Mouse (Mus musculus): ENCODE results near the gene Fcf1. TPM values are rescaled to one million over a fixed set of nuclear protein-coding genes. Genes with fewer than 3 reads are reported as not detected.

Fcf1 gene
- polyA plus RNA-seq, 1 experiment: 179 TPM

DNA sequence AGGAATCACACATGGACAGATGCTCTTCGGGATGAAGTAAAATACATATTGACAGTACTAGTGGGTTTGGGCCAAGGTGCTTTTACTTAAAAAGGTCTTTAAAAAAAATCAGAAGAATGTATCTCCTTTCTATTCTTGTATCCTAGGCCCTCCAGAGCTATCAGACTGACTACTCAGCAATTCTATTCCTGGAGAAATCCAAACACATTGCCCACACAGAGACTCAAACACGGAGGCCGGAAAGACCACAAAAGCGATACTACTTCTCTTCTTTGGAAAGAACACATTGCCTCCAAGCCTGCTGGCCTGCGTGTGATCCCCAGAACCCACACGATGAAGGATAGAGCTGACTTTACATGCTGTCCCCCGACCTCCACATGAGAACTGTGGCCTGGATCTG is 31.6 kb upstream of the Fcf1 start:
- H3K27me3 ChIP-seq (ENCODE audit: control insufficient read depth, insufficient read depth, low read length, poor library complexity, severe bottlenecking): no peaks in the 10 kb centered on the region
- H3K9me3 ChIP-seq (replicated peaks; ENCODE audit: control insufficient read depth, insufficient read depth, low read length, poor library complexity, severe bottlenecking): no peaks in the 10 kb centered on the region
- H3K27ac ChIP-seq (ENCODE audit: insufficient read depth, low read length): no peak overlapping the region
- no peaks in the 10 kb centered on the region for H3K4me1 ChIP-seq (ENCODE audit: control insufficient read depth, insufficient read depth, low read length)
- TF ChIP-seq POLR2A (IDR thresholded peaks at IDR 0.05; ENCODE audit: insufficient read depth, low read length): no peak
- no peak for TF ChIP-seq EP300 (IDR thresholded peaks at IDR 0.05; ENCODE audit: insufficient read depth, low read depth, low read length)
- TF ChIP-seq CTCF (IDR thresholded peaks at IDR 0.05; ENCODE audit: low read depth, low read length): no peak
- no peak overlapping the region for H3K9ac ChIP-seq (ENCODE audit: low read depth, poor library complexity, severe bottlenecking)
- H3K4me3 ChIP-seq (ENCODE audit: low read depth, low read length): no peak overlapping the region
- no peaks in the 10 kb centered on the region for H3K36me3 ChIP-seq (ENCODE audit: control insufficient read depth, insufficient read depth, low read length, poor library complexity, severe bottlenecking)

DNA sequence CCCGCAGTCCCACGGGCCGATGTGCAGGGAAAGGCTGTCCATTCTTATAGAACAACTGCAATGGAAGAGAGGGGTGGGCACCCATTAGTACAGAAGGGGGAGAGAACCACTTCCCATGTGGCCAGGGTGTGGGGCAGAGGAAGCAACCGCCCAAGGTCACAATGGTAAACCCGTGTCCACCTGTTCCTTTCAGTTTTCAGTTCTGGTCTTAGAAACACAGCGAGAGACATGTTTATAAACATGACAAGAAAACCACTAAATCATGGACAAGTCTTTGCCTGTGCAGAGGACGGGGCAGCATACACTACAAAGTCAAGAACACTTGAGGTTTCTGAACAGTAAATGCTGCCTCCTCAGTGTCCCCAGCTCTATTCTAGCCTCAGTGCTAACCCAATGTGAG is 30.4 kb upstream of the Fcf1 start:
- H3K27me3 ChIP-seq (ENCODE audit: control insufficient read depth, insufficient read depth, low read length, poor library complexity, severe bottlenecking): no peaks in the 10 kb centered on the region
- TF ChIP-seq CTCF (IDR thresholded peaks at IDR 0.05; ENCODE audit: low read depth, low read length) (no peak), POLR2A (IDR thresholded peaks at IDR 0.05; ENCODE audit: insufficient read depth, low read length) (no peak), EP300 (IDR thresholded peaks at IDR 0.05; ENCODE audit: insufficient read depth, low read depth, low read length) (no peak)
- H3K9me3 ChIP-seq (replicated peaks; ENCODE audit: control insufficient read depth, insufficient read depth, low read length, poor library complexity, severe bottlenecking): no peaks in the 10 kb centered on the region
- H3K4me1 ChIP-seq (ENCODE audit: control insufficient read depth, insufficient read depth, low read length): no peaks in the 10 kb centered on the region
- no peaks in the 10 kb centered on the region for H3K36me3 ChIP-seq (ENCODE audit: control insufficient read depth, insufficient read depth, low read length, poor library complexity, severe bottlenecking)
- no peak overlapping the region for H3K27ac ChIP-seq (ENCODE audit: insufficient read depth, low read length)
- H3K9ac ChIP-seq (ENCODE audit: low read depth, poor library complexity, severe bottlenecking): no peak overlapping the region
- no peak overlapping the region for H3K4me3 ChIP-seq (ENCODE audit: low read depth, low read length)

- H3K36me3 ChIP-seq (ENCODE audit: control insufficient read depth, insufficient read depth, low read length, poor library complexity, severe bottlenecking): no peaks in the 10 kb centered on the region
- H3K9me3 ChIP-seq (replicated peaks; ENCODE audit: control insufficient read depth, insufficient read depth, low read length, poor library complexity, severe bottlenecking): no peaks in the 10 kb centered on the region
- H3K27ac ChIP-seq (ENCODE audit: insufficient read depth, low read length): no peak overlapping the region
- H3K4me1 ChIP-seq (ENCODE audit: control insufficient read depth, insufficient read depth, low read length): no peaks in the 10 kb centered on the region
- H3K9ac ChIP-seq (ENCODE audit: low read depth, poor library complexity, severe bottlenecking): no peak overlapping the region
- no peak overlapping the region for H3K4me3 ChIP-seq (ENCODE audit: low read depth, low read length)
- TF ChIP-seq CTCF (IDR thresholded peaks at IDR 0.05; ENCODE audit: low read depth, low read length): no peak
- TF ChIP-seq EP300 (IDR thresholded peaks at IDR 0.05; ENCODE audit: insufficient read depth, low read depth, low read length): no peak
- no peak for TF ChIP-seq POLR2A (IDR thresholded peaks at IDR 0.05; ENCODE audit: insufficient read depth, low read length)
- H3K27me3 ChIP-seq (ENCODE audit: control insufficient read depth, insufficient read depth, low read length, poor library complexity, severe bottlenecking): no peaks in the 10 kb centered on the region
These were observed 29.0 kb upstream of the Fcf1 start for GRCm38 (mm10) chr12:84941717-84942116.

DNA sequence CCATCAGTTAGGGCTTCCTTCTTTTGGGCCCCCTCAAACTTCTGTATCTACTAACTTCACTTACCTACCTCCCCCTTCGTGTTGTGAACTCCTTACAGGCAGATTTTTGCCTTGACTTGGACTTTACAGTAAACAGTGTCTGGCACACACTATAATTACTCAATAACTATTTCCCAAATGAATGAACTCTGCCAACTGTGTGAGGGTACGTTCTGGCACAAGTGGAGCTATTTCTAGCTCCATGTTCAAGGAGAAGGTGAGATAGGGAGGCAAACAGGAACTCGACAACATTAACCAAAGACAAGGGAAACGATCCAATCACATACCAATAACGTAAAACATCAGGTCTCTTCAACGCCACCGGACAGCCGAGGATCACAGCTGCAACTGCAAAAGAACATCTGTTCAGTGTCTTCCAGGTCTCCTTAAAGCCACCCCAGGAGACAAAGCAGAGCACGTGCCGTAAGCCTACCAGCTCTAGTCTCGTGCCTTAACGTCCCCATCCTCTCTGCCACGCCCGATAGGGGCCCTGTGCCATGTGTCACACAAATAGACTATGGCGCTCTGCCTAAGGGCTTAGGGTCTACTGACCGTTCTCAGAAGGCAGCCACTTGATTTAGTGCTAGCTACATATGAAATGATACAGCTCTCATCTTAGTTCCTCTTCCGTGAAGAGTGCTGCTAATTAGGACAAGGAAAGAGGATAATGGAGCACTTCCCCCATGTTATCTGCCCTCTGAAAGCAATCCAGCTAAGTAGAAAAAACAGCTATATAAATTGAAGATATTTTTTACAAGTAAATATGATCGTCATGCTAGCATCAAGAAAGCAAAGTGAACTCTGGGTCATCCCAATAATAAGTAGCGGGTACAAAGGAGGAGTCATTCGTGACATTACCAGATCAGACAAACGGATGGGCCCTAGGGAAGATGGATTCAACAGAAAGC is 27.4 kb upstream of the Fcf1 start:
- no peak for TF ChIP-seq POLR2A (IDR thresholded peaks at IDR 0.05; ENCODE audit: insufficient read depth, low read length)
- TF ChIP-seq CTCF (IDR thresholded peaks at IDR 0.05; ENCODE audit: low read depth, low read length): no peak
- no peak for TF ChIP-seq EP300 (IDR thresholded peaks at IDR 0.05; ENCODE audit: insufficient read depth, low read depth, low read length)
- Histone ChIP-seq H3K4me1 (ENCODE audit: control insufficient read depth, insufficient read depth, low read length) (no peaks in the 10 kb centered on the region), H3K36me3 (ENCODE audit: control insufficient read depth, insufficient read depth, low read length, poor library complexity, severe bottlenecking) (no peaks in the 10 kb centered on the region), H3K27me3 (ENCODE audit: control insufficient read depth, insufficient read depth, low read length, poor library complexity, severe bottlenecking) (no peaks in the 10 kb centered on the region), H3K4me3 (ENCODE audit: low read depth, low read length) (no peak overlapping the region), H3K9me3 (replicated peaks; ENCODE audit: control insufficient read depth, insufficient read depth, low read length, poor library complexity, severe bottlenecking) (no peaks in the 10 kb centered on the region), H3K9ac (ENCODE audit: low read depth, poor library complexity, severe bottlenecking) (no peak overlapping the region), H3K27ac (ENCODE audit: insufficient read depth, low read length) (no peak overlapping the region)

GRCm38 (mm10) chr12:84944150-84944812 is 26.4 kb upstream of the Fcf1 start:
- H3K27ac ChIP-seq (ENCODE audit: insufficient read depth, low read length): no peak overlapping the region
- no peak overlapping the region for H3K4me3 ChIP-seq (ENCODE audit: low read depth, low read length)
- H3K4me1 ChIP-seq (ENCODE audit: control insufficient read depth, insufficient read depth, low read length): no peaks in the 10 kb centered on the region
- no peaks in the 10 kb centered on the region for H3K27me3 ChIP-seq (ENCODE audit: control insufficient read depth, insufficient read depth, low read length, poor library complexity, severe bottlenecking)
- H3K9ac ChIP-seq (ENCODE audit: low read depth, poor library complexity, severe bottlenecking): no peak overlapping the region
- TF ChIP-seq CTCF (IDR thresholded peaks at IDR 0.05; ENCODE audit: low read depth, low read length) (no peak), EP300 (IDR thresholded peaks at IDR 0.05; ENCODE audit: insufficient read depth, low read depth, low read length) (no peak), POLR2A (IDR thresholded peaks at IDR 0.05; ENCODE audit: insufficient read depth, low read length) (no peak)
- H3K36me3 ChIP-seq (ENCODE audit: control insufficient read depth, insufficient read depth, low read length, poor library complexity, severe bottlenecking): no peaks in the 10 kb centered on the region
- no peaks in the 10 kb centered on the region for H3K9me3 ChIP-seq (replicated peaks; ENCODE audit: control insufficient read depth, insufficient read depth, low read length, poor library complexity, severe bottlenecking)
